Mouse (Mus musculus): Measurements from ENCODE around the gene Ephb2. TPM values are rescaled to one million over a fixed set of nuclear protein-coding genes. Genes with fewer than 3 reads are reported as not detected.

Gene Ephb2
- polyA plus RNA-seq, 1 experiment, result 0.03 TPM

DNA sequence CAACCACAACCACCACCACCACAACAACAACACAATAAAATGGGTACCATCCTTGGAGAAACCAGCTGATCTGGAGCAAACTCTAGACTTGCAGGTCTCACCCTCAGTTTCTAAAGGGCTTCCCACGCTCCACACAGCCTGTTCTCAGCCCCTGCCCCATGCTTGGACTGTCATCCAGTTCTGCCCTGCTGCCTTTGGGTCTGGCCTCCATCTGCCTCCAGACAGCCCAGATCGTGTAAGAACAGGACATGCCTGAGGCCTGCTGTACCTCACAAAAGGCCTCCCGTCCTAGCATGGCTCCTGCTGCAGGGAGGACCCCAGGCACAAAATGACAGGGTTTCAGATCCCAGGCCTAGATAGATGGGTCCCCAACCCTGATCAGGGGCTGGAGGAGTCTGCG, 48.4 kb downstream of the Ephb2 start:
- no peak for TF ChIP-seq GATA1 (IDR thresholded peaks at IDR 0.05; ENCODE audit: low read length)

DNA sequence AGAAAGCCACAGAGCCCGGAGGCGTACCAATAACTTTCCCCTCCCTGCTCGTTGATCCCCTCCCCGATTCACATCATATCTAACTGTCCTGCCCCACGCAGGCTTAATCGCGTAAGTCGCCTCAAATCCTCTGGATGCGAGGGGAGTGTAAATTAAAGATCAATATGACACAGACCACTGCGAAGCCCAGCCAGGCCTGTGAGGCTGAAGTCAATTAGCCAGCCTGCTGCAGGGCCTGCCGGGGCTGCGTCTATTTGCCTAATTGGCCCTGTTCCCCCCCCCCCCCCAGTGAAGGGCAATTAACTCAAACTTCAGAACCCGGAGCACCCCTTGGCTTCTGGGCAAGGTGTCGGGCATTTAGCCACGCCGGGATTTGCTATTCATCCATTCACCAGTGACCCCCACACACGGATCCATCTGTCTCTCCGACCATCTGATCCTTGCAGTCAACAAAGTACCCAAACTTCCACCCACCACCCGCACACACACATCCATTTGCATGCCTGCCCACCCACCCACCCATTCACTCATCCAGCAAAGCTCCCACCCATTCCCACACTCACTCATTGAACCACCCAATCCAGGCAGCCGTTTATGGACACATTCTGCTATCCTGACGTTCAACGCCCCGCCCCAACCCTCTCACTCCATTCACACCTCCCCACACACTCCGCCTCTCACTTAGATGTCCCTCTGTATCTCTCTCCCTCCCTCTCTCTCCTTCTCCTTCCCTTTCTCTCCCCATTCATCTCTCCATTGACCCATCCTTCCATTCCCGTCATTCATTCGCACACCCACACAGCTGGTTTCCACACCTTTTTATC, 49.1 kb downstream of the Ephb2 start:
- TF ChIP-seq GATA1 (IDR thresholded peaks at IDR 0.05; ENCODE audit: low read length), result no peak

DNA sequence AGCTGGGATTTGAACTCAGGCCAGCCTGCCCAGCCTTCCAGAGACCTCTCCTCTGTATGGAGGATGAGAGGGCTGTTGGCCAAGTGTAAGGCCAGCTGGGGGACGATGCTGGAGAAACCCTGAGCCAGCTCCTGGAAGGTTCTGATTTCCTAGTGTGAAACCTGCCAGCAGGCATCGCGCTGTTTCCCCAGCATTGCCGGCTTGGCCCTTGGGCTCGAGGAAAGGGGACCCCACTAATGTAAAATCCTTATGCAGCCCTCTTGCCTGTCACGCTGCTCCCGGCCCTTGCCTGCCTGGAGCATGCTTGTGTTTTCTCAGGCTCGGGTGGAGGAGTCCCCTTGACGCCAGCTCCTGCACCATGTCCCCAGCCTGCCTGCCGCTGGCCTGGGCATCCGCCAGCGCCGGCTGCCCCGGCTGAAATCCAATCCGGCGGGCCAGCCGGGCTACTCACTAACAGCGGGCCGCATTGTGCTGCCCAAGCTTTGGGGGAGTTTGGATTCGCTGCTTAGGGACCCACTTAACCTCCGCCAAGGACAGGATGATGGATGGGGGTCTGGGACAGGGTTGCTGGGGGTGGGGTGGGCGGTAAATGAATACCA, 52.1 kb downstream of the Ephb2 start:
- no peak for TF ChIP-seq GATA1 (IDR thresholded peaks at IDR 0.05; ENCODE audit: low read length)

DNA sequence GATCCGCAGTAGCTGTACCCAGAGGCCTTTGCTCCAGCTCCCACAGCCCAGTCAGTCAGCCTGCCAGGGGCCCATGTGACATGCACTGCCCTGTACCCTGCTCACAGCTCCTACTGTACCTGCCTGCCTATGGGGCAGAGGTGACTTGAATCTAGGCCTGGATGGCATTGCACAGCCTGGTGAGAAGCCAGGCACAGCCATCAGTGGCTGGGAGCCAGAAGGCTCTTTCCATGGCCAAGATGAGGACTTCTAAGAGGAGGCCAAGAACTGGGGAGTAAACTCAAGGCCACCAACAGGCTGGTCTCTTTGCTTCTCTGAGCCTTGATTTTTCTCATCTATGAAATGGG, 53.2 kb downstream of the Ephb2 start:
- TF ChIP-seq GATA1 (IDR thresholded peaks at IDR 0.05; ENCODE audit: low read length), result no peak

DNA sequence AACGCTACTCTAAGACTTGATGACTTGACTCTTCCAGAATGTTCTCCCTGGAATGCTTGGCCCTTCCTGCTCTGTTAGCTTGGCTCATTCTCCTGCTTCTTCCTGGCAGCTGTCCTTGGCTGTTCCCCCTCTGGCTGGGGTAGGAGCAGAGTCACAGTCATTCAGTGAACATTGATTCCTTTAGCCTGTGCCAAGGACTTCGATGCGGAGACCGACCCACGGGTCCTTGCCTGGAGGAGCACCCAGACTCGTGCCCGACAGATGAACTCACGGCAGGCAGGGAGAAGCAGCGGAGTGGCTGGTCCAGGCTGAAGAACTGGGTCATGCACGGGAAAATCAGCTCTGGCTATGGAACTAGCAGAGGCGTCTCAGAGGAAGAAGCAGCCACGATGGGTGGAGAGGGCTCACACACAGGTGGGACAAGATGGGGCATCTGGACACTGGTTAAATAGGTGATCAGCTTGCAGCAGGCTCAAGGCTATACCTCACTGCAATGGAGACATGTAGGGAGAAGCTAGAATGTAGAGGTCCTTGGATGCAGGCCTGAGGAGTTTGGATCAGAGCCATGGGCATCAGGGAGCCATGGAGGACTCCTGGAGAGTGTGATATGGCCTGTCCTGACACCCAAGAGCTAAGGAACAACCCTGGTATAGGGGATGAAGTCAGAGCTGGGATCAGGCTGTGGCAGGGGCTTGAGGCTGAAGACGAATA, 53.8 kb downstream of the Ephb2 start:
- TF ChIP-seq GATA1 (IDR thresholded peaks at IDR 0.05; ENCODE audit: low read length), result no peak

DNA sequence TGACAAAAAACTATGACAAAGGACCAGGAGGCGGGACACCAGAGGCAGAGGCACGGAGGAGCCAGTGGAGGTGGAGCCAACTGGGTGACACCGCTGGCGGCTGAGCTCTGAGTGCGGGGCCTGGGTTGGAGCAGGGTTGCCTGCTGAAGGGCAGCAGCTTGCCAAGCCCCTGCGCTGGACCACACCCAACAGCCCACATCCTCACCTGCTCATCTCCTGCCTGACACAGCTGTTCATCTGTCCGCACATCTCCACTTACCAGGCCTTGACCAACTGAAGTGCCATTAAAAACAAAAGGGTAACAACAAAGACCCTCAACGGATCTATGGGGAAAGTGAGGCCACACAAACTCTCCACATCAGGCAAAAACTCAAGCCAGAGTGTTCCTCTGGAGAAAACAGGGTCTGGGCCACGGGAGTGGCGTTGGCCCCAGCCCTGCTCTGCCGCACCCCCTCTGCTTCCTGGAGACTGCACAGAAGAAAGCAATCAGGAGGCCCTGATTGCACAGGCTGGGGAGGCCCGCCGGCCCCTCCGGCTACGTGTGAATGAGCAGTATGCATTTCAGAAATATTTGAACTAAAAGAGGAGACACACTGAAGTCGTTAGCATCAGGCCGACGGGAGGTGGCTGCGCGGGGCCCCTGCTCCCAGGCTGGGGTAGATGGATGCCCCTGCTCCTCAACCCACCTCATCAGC, 55.4 kb downstream of the Ephb2 start:
- TF ChIP-seq GATA1 (IDR thresholded peaks at IDR 0.05; ENCODE audit: low read length), result no peak

DNA sequence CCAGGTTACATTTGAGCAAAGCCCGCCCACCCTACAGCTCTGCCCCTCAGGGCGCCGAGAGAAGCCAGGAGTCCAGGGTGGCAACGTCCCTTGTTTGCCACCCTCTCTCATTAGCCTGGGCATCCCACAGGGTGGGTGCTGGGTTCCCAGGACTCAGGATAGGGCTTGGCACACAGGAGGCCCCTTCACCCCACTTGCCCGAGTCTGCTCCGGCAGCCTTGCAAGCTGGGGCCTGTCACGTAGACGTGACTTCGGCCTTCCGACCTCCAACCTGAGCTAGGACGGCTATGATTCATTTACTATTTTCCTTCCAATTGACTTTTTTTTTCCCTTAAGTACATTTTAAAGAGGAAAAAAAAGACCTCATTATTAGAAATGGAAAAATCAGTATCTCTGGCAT, 56.6 kb downstream of the Ephb2 start:
- TF ChIP-seq GATA1 (IDR thresholded peaks at IDR 0.05; ENCODE audit: low read length), result no peak

DNA sequence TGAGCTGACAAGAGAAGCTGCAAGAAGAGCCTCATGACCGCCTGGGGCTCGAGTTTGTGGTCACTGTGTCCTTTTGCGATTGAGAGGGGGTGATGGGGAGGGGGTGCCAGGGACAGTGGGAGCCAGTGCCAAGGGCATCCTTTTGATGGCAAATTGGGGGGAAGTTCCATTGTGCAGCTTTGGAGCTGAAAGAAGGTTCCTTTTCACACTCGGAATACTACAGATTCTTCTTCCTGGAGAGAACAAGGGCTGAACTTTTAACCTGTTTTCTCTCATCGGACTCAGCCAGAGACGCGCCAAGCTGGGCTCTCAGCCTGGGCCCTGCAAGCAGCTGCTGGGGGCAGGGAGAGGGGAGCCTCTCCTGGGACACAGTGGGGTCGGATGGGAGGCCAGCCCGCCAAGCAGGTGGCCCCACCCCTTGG, 59.3 kb downstream of the Ephb2 start:
- TF ChIP-seq GATA1 (IDR thresholded peaks at IDR 0.05; ENCODE audit: low read length), result no peak

DNA sequence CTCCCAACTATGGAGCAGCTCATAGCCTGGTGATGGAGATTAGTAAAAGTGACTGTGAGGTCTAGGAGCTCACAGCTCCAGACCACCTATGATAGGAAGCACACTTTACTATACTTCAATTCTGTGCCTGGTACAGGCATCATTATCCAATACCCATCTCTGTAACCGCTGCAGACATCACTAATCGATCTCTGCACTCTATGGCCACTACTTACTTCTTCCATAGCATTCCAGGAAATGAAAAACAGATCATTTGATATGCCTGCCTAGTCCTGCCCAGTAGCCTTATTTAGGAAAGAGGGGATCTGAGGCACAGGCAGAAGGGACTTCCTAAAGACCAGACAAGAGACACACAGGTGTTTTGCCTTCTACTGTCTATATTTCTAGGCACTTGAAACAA, 59.9 kb downstream of the Ephb2 start:
- no peak for TF ChIP-seq GATA1 (IDR thresholded peaks at IDR 0.05; ENCODE audit: low read length)

DNA sequence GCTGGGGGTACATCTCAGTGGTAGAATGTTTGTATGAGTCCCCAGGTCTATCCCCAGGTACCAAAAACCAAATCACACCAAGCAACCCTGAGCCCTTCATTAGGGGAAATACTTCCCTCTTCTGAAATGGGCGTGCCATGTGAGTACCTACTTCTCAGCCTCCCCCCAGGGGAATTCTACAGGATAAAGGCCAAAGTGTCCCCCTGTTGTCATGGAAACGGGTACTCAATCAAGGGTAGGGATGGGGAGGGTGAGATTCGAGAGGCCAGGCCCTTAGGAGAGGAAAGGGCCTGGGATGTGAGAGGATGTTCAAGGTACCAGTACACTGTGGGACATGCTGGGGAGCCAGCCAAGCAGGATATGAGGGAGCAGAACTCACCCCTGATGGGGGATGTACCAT, 61.6 kb downstream of the Ephb2 start:
- no peak for TF ChIP-seq GATA1 (IDR thresholded peaks at IDR 0.05; ENCODE audit: low read length)

DNA sequence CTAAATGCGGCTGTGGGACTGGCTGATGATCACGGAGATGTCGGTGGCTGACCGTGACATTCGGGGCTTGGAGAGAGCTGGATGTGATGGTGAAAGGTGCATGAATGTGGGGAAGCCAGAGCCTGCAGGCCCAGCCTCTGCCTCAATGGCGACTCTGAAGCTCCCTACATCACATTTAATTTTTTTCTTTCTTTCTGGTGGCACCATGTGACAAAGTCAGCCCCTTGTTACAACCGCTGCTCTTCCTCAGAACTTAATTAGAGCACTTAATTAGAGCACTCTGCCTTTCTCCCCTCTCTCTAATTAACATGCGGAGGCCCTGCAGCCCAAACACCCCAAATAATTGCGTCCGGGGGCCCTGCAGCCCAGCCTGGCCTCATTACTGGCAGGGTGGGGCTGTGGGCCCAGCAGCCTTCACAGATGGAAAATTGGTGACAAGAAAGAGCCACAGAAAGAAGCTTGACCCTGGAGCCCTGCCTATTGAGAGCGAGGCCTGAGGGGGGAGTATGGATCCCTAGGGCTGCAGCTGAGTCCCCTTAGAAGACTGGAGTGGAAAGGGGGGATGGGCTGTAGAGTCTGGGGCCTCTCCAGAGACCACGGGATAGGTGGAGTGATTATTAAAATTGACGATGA, 62.7 kb downstream of the Ephb2 start:
- TF ChIP-seq GATA1 (IDR thresholded peaks at IDR 0.05; ENCODE audit: low read length), result no peak

DNA sequence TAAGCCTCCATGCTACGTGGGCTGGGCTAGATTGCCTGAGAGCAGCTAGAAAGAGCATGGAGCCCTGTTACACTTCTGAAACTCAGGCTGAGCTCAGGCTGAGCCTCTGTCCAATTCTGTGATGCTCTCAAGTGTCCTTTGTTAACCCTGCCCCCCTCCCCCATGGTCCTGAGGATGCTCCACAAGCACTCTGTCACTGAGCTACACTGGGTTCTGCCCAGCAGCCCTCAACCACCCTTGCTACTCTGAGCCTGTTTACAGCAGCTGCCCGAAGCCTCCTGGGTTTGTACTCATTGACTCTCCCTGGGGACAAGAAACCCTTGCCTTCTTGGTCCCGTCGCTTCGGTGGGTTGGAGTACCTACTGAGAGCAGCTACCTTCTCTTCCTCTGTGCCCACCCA, 63.5 kb downstream of the Ephb2 start:
- no peak for TF ChIP-seq GATA1 (IDR thresholded peaks at IDR 0.05; ENCODE audit: low read length)

DNA sequence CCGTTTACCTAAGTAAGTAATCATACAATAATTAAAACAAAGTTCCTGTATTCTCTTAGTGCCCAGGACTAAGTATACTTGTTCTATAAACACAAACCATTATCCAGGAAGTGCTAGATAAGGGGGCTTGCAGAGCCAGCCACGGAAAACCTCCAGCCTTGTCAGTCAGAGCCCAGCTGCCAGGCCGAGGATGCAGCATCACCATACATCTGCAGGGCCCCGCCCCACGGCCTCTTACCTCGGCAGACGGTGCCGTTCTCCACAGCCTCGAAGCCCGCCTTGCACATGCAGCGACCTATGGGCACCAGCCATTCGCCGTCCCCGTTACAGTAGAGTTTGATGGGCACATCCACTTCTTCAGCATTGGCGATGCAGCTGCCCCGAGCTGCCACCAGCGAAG, 65.1 kb downstream of the Ephb2 start:
- TF ChIP-seq GATA1 (IDR thresholded peaks at IDR 0.05; ENCODE audit: low read length), result no peak

DNA sequence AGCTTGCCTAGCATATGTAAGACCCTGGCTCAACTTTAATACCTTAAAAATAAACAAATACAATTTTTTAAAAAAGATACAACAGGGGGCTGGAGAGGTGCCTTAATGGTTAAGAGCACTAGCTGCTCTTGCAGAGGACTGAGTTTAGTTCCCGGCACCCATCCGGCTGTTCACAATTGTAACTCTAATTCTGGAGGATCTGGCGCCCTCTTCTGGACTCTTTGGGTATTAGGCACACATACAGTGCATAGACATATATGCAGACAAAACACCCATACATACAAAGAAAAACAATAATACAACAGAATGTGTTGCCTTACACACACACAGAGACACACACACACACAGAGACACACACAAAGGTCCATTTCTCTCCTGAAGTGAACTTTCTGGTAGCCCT, 67.3 kb downstream of the Ephb2 start:
- no peak for TF ChIP-seq GATA1 (IDR thresholded peaks at IDR 0.05; ENCODE audit: low read length)

DNA sequence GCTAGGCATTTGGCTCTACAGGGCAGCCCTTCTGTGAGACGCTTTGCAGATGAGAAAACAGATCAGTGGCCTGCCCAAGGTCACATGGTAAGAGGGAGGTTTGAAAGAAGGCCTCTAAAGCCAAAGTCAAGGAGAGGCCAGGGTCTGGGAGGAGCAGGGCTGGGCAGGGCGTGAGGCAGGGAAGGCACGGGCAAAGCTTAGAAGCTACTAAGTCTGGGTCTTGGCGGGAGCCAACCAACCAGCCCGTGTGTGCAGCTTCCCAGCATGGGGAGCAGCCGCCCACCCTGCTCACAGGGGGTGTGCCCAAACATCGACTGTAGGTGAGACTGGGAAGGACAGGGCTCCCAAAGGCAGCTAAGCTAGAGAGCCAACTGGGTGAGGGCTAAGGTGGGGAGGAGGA, 70.7 kb downstream of the Ephb2 start:
- TF ChIP-seq GATA1 (IDR thresholded peaks at IDR 0.05; ENCODE audit: low read length), result no peak

DNA sequence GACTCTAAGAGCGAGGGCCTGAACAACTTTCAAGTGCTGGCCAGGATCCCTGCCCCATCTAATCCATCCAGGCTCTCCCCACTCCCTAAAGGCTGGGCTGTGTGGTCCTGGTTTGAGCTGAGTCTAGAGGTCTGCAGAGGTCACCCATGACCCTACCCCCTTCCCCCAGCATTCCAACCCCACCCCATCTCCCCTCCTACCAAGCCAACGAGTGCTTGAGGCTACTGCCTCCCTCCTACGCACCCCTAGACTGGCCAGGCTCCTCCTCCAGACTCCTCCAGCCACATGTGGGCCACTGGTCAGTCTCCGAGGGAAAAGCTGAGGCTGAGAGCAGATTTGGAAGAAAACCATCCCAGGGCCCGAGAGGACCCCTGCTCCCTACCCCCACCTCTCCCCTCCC, 72.4 kb downstream of the Ephb2 start:
- no peak for TF ChIP-seq GATA1 (IDR thresholded peaks at IDR 0.05; ENCODE audit: low read length)

All from G1E-ER4 (cell line).